Mouse (Mus musculus) hindbrain, embryonic 15.5 days (tissue): ENCODE measurements around the gene Ndufb11. TPM values are rescaled to one million over a fixed set of nuclear protein-coding genes. Genes with fewer than 3 reads are reported as not detected.

Experiments used
- ATAC-seq: fragments of 200-750 bp; cut with Nextera tagmentation; 2 replicates; pipeline ENCODE4 v1.8.0; 2017; ENCODE audit warnings: low read depth, moderate number of reproducible peaks, moderate TSS enrichment; ENCODE audit not compliant: low FRiP score
- H3K27ac ChIP-seq: fragments of 300-500 bp; sonication (generic); replicated peaks from 2 replicates; pipeline ENCODE4 v1.5.1; 2015; ENCODE audit warnings: mild to moderate bottlenecking, inconsistent platforms
- H3K27me3 ChIP-seq: fragments of 300-500 bp; sonication (generic); 2 replicates; pipeline ENCODE4 v1.6.1; 2015; ENCODE audit warnings: control low read depth, inconsistent platforms
- H3K36me3 ChIP-seq: fragments of 300-500 bp; sonication (generic); 2 replicates; pipeline ENCODE4 v1.6.1; 2015; ENCODE audit warnings: control low read depth, inconsistent platforms
- H3K4me1 ChIP-seq: fragments of 300-500 bp; sonication (generic); replicated peaks from 2 replicates; pipeline ENCODE4 v1.6.1; 2015; ENCODE audit warnings: control low read depth, inconsistent platforms
- H3K4me2 ChIP-seq: fragments of 300-500 bp; sonication (generic); 2 replicates; pipeline ENCODE4 v1.6.1; 2015; ENCODE audit warnings: moderate library complexity, mild to moderate bottlenecking, inconsistent platforms
- H3K4me3 ChIP-seq: fragments of 300-500 bp; sonication (generic); 2 replicates; pipeline ENCODE4 v1.5.1; 2015; ENCODE audit warnings: mild to moderate bottlenecking, inconsistent platforms
- H3K9ac ChIP-seq: fragments of 300-500 bp; sonication (generic); 2 replicates; pipeline ENCODE4 v1.6.1; 2015; ENCODE audit warnings: inconsistent platforms
- H3K9me3 ChIP-seq: fragments of 300-500 bp; sonication (generic); 2 replicates; pipeline ENCODE4 v1.6.1; 2016; ENCODE audit warnings: control low read depth, inconsistent platforms
- WGBS: fragments of 180-500 bp; shearing (Covaris S2); methylation state at CpG from one replicate; pipeline ENCODE4 v1.1.7; 2015; 5-methylcytosine and 5-hydroxymethylcytosine counted together
- polyA plus RNA-seq: library from polyadenylated mRNA; unstranded; fragments of >200 nt; fragmentation: Nextera tagmentation; extraction: Ambion mirVana; gene quantifications from 2 replicates; pipeline ENCODE4 v1.2.1, GENCODE M21; 2015

Ndufb11 gene
- 217 and 228 TPM in 2 replicates for polyA plus RNA-seq

- Histone ChIP-seq H3K27ac (peak within 1 kb of the TSS; percentile 92), H3K9me3 (no peaks in the 10 kb centered on the region), H3K27me3 (no peaks in the 10 kb centered on the region), H3K4me3 (peak within 1 kb of the TSS; percentile 59), H3K4me1 (peaks cover 19% of the 10 kb centered on the region), H3K9ac (peak within 1 kb of the TSS; percentile 59), H3K36me3 (0 out of 2 replicates have a peak, but pooled peaks cover 4% of the 10 kb centered on the region), H3K4me2 (peak within 1 kb of the TSS; percentile 60)
- ATAC-seq = peak; percentile 96
- WGBS = 23% methylated on average over 48 of the region's 49 CpGs
These were observed at the start of gene Ndufb11, which contains the start of gene Rbm10 for GRCm38 (mm10) chrX:20617176-20617902. TSS of gene Ndufb11 (minus strand) at chrX:20617619. TSS of gene Rbm10 (plus strand) at chrX:20617503.

GRCm38 (mm10) chrX:20663444-20663790, 46.0 kb upstream of the Ndufb11 start:
- peak overlapping the region; percentile 92 for H3K27ac ChIP-seq
- no peaks in the 10 kb centered on the region for H3K27me3 ChIP-seq
- H3K9me3 ChIP-seq = no peaks in the 10 kb centered on the region
- H3K4me3 ChIP-seq = peak overlapping the region; percentile 66
- peaks cover 30% of the 10 kb centered on the region for H3K4me1 ChIP-seq
- WGBS = 20% methylated on average over 9 of the region's 9 CpGs
- H3K9ac ChIP-seq = peak overlapping the region; percentile 87
- H3K4me2 ChIP-seq = peak overlapping the region; percentile 52
- H3K36me3 ChIP-seq = peaks cover 1% of the 10 kb centered on the region; the same call in 1 of the 2 replicates
- no peak; the same call in none of the 2 replicates for ATAC-seq

GRCm38 (mm10) chrX:20662716-20663443, 45.5 kb upstream of the Ndufb11 start:
- Histone ChIP-seq H3K36me3 (no peaks in the 10 kb centered on the region), H3K9ac (peak overlapping the region; percentile 87), H3K4me2 (peak overlapping the region; percentile 52), H3K27ac (peak overlapping the region; percentile 92), H3K4me1 (peaks cover 30% of the 10 kb centered on the region), H3K27me3 (no peaks in the 10 kb centered on the region), H3K9me3 (no peaks in the 10 kb centered on the region), H3K4me3 (peak overlapping the region; percentile 66)
- WGBS = 19% methylated on average over 28 of the region's 28 CpGs
- ATAC-seq = peak; percentile 85

DNA sequence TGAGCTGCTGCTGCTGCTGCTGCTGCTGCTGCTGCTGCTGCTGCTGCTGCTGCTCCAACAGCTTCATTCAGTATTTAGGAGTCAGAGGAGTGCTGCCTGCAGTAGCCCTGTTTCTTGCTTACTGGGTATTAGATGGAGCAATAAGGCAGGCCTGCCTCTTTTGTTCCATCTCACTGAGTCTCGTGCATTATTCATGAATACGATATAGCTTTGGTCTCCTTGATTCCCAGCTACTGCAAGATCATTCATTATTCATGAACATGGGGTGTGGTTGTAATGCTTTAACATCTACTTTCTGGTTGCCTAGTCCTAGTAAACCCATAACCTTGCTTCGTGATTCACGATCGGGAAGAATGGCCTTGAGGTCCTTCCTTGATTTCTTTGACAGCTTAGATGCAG, 44.9 kb upstream of the Ndufb11 start:
- ATAC-seq = peak; percentile 48; the same call in 1 of the 2 replicates
- peaks cover 30% of the 10 kb centered on the region for H3K4me1 ChIP-seq
- H3K36me3 ChIP-seq = no peaks in the 10 kb centered on the region
- H3K9ac ChIP-seq = no peak overlapping the region
- H3K27me3 ChIP-seq = no peaks in the 10 kb centered on the region
- no peaks in the 10 kb centered on the region for H3K9me3 ChIP-seq
- peak overlapping the region; percentile 72 for H3K27ac ChIP-seq
- 27% methylated on average over 5 of the region's 5 CpGs for WGBS
- H3K4me3 ChIP-seq = peak overlapping the region; percentile 66
- H3K4me2 ChIP-seq = peak overlapping the region; percentile 37

GRCm38 (mm10) chrX:20658891-20659406, 41.5 kb upstream of the Ndufb11 start:
- Histone ChIP-seq H3K27ac (no peak overlapping the region), H3K4me2 (peak overlapping the region; percentile 76), H3K27me3 (no peaks in the 10 kb centered on the region), H3K9me3 (no peaks in the 10 kb centered on the region), H3K4me1 (0 out of 2 replicates have a peak, but pooled peaks cover 4% of the 10 kb centered on the region), H3K9ac (peak overlapping the region; percentile 35; the same call in 1 of the 2 replicates), H3K4me3 (peak overlapping the region; percentile 50), H3K36me3 (no peaks in the 10 kb centered on the region)
- ATAC-seq = no peak
- WGBS = 28% methylated on average over 24 of the region's 24 CpGs

- 0 out of 2 replicates have a peak, but pooled peaks cover 4% of the 10 kb centered on the region for H3K4me1 ChIP-seq
- peak within 1 kb of the TSS; percentile 61 for H3K27ac ChIP-seq
- 13% methylated on average over 27 of the region's 27 CpGs for WGBS
- no peaks in the 10 kb centered on the region for H3K9me3 ChIP-seq
- peak within 1 kb of the TSS; percentile 35; the same call in 1 of the 2 replicates for H3K9ac ChIP-seq
- ATAC-seq = peak; percentile 86
- peak within 1 kb of the TSS; percentile 50 for H3K4me3 ChIP-seq
- H3K27me3 ChIP-seq = no peaks in the 10 kb centered on the region
- peak within 1 kb of the TSS; percentile 76 for H3K4me2 ChIP-seq
- H3K36me3 ChIP-seq = no peaks in the 10 kb centered on the region
These were observed 40.7 kb upstream of the Ndufb11 start, which contains the start of gene Uba1 for GRCm38 (mm10) chrX:20658026-20658652. TSS of gene Uba1 (plus strand) at chrX:20658326.

- Histone ChIP-seq H3K27me3 (no peaks in the 10 kb centered on the region), H3K4me3 (peak overlapping the region; percentile 50), H3K9ac (0 out of 2 replicates have a peak overlapping the region, but pooled peaks have one; percentile 19), H3K9me3 (no peaks in the 10 kb centered on the region), H3K4me1 (0 out of 2 replicates have a peak, but pooled peaks cover 4% of the 10 kb centered on the region), H3K4me2 (peak overlapping the region; percentile 76), H3K27ac (no peak overlapping the region), H3K36me3 (no peaks in the 10 kb centered on the region)
- no peak for ATAC-seq
- WGBS = 35% methylated on average over 5 of the region's 5 CpGs
These were observed 40.2 kb upstream of the Ndufb11 start for GRCm38 (mm10) chrX:20657593-20657992.

DNA sequence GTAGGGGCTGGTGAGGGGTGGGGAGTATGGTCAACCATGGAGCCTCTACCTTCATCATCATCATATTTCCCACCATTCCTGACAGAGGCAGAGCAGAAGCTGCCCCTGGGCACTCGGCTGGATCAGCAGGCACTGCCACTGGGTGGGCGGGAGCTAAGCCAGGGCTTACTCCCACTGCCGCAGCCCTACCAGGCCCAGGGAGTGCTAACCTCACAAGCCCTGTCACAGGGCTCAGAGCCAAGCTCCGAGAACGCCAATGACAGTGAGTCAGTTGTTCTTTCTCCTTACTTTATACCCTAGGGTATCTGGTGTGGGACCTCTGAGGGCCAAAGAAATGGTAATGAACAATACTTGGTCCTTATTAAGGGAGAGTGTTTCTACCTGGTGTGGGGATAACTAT, 27.4 kb upstream of the Ndufb11 start:
- no peak overlapping the region for H3K4me2 ChIP-seq
- H3K4me3 ChIP-seq = no peak overlapping the region
- H3K9ac ChIP-seq = no peak overlapping the region
- no peaks in the 10 kb centered on the region for H3K4me1 ChIP-seq
- H3K9me3 ChIP-seq = no peaks in the 10 kb centered on the region
- H3K27me3 ChIP-seq = no peaks in the 10 kb centered on the region
- peaks cover 31% of the 10 kb centered on the region for H3K36me3 ChIP-seq
- H3K27ac ChIP-seq = no peak overlapping the region
- ATAC-seq = no peak
- 93% methylated on average over 5 of the region's 5 CpGs for WGBS

- no peaks in the 10 kb centered on the region for H3K4me1 ChIP-seq
- H3K9me3 ChIP-seq = no peaks in the 10 kb centered on the region
- H3K4me3 ChIP-seq = no peak overlapping the region
- no peak overlapping the region for H3K9ac ChIP-seq
- H3K4me2 ChIP-seq = no peak overlapping the region
- H3K27me3 ChIP-seq = no peaks in the 10 kb centered on the region
- WGBS = 100% methylated on average over 2 of the region's 2 CpGs
- no peak overlapping the region for H3K27ac ChIP-seq
- peaks cover 11% of the 10 kb centered on the region; the same call in 1 of the 2 replicates for H3K36me3 ChIP-seq
- no peak for ATAC-seq
These were observed 20.7 kb upstream of the Ndufb11 start for GRCm38 (mm10) chrX:20638141-20638540.

DNA sequence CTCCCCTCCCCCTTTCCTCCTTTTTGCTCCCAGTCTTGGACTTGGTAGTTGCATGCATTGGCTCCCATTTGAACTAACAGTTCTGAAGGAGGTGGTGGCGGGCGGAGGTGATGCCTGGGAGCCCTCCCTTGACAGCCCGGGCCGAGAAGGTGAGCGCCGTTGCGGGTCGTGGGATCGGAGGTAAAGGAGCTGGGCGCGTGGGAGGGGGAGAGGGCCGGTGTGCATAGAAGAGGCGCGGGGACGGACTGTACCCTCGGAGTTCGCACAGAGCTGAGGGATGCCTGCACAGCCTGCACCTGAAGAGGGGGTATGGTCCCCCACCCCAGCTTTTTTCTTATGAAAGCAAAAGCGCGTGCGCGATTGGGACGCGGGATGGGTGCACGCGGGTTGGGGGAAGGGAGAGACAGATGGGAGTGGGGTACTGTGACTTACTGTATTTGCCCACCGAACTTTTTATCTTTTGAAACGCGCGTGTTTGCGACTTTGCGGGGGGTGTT, 532 bp upstream of the Ndufb11 start:
- no peaks in the 10 kb centered on the region for H3K27me3 ChIP-seq
- peak overlapping the region; percentile 59 for H3K4me3 ChIP-seq
- peaks cover 19% of the 10 kb centered on the region for H3K4me1 ChIP-seq
- peak; percentile 65 for ATAC-seq
- 19% methylated on average over 31 of the region's 31 CpGs for WGBS
- H3K4me2 ChIP-seq = peak overlapping the region; percentile 60
- 0 out of 2 replicates have a peak, but pooled peaks cover 5% of the 10 kb centered on the region for H3K36me3 ChIP-seq
- peak overlapping the region; percentile 92 for H3K27ac ChIP-seq
- peak overlapping the region; percentile 59 for H3K9ac ChIP-seq
- H3K9me3 ChIP-seq = no peaks in the 10 kb centered on the region

GRCm38 (mm10) chrX:20616861-20617175, 601 bp downstream of the Ndufb11 start:
- peak; percentile 43 for ATAC-seq

More at GRCm38 (mm10) chrX:20616861-20617175, 601 bp downstream of the Ndufb11 start:
- Histone ChIP-seq H3K27me3 (no peaks in the 10 kb centered on the region), H3K27ac (peak overlapping the region; percentile 92), H3K4me3 (peak overlapping the region; percentile 59), H3K4me1 (peaks cover 19% of the 10 kb centered on the region), H3K4me2 (peak overlapping the region; percentile 60), H3K36me3 (0 out of 2 replicates have a peak, but pooled peaks cover 3% of the 10 kb centered on the region), H3K9me3 (no peaks in the 10 kb centered on the region), H3K9ac (peak overlapping the region; percentile 55)
- WGBS = 20% methylated on average over 17 of the region's 17 CpGs
